Mouse (Mus musculus) gastrocnemius, postnatal 10 days (tissue): ENCODE results near the gene Matn1. TPM values are rescaled to one million over a fixed set of nuclear protein-coding genes. Genes with fewer than 3 reads are reported as not detected.

ENCODE experiments used
- DNase-seq: peaks from one replicate; pipeline ENCODE4 v3.0.0; 2021; ENCODE audit warnings: mixed read lengths
- long read RNA-seq, 2 experiments: library from polyadenylated mRNA; stranded (forward); transcript quantifications; one replicate each; pipeline ENCODE4 v2.0.0; 2021
- total RNA-seq, 2 experiments: library from RNA; stranded (reverse); gene quantifications; 2 replicates each; pipeline ENCODE4 v1.2.3; 2021

Gene Matn1
- total RNA-seq, result under 1 TPM in 1 of 2 experiments, not detected in 1; 0.16 TPM
- long read RNA-seq, experiment 1, result 0 reads
- long read RNA-seq, experiment 2, result 0 reads

DNA sequence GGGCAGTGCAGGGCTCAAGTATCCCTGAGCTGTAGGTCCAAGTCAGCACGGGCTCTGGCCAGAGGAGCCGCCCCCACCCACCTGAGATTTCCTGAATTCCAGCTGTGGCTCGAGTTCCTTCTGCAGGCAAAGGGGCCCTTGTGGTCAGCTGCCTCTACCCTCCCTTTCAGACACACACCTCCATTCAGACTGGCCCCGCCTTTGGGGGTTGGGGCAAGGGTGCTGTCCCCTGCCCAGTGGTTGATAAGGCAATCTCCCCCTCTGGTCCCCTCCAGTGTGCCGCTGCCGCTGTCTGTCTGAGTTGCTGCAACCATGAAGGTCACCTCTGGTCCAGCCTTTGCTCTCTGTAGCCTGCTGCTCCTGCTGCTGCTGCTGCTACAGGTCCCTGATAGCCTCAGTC, at the start of gene Matn1:
Gene Matn1 (plus strand): TSS at position 274 of the 400 bp plus-strand sequence.
- no peak for DNase-seq

DNA sequence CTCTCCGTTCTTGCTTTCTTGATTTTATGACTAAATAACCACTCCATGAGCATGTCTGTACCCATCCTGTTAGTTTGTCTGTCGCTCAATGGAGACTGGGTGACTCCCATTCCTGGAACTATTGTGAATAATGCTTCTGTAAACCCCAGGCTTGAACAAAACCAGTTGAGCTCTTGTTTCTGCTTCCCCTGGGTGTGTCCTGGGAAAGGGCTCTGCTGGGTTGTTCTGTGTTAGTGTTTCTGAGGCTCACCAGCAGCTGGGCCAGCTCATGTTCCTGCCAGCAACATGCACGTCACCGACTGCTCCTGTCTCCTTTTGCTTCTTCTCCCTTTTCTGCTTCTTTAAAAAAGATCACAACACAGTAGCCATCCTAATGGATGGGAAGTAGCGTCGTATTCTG, 48.5 kb upstream of the Matn1 start:
- DNase-seq, result no peak

DNA sequence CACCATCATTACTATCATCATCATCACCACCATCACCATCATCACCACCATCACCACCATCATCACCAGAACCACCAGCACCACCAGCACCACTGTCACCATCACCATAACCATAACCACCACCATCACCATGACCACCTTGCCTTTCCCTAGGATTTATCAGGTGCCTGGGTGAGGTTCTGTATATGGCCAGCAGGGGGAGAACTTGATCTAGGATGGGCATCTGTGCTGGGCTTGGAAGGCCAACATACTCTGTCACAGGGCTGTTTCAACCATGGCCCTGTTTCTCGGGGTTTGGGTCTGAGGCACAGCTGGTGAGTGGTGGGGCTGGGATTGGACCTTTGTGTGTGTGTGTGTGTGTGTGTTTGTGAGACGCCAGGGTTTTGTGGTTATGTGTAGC, 47.8 kb upstream of the Matn1 start:
- DNase-seq, result peak; percentile 50

DNA sequence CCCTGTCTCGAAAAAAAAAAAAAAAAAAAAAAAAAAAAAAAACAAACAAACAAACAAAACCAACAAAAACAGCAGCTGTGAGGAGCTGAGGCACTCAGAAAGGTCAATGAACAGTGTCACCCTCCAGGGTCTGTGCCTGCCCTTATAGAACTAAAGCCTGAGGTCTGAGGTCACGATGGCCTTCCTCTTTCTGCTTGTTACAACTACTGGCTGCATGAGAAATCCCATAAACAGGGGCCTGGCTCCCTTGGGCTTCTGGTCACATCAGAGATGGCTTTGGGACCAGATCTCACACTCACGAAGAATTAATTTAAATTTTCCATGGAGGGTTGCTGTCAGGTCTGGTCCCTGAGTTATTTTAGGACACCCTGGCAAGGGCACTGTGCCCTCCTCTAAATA, 44.8 kb upstream of the Matn1 start:
- DNase-seq, result no peak

DNA sequence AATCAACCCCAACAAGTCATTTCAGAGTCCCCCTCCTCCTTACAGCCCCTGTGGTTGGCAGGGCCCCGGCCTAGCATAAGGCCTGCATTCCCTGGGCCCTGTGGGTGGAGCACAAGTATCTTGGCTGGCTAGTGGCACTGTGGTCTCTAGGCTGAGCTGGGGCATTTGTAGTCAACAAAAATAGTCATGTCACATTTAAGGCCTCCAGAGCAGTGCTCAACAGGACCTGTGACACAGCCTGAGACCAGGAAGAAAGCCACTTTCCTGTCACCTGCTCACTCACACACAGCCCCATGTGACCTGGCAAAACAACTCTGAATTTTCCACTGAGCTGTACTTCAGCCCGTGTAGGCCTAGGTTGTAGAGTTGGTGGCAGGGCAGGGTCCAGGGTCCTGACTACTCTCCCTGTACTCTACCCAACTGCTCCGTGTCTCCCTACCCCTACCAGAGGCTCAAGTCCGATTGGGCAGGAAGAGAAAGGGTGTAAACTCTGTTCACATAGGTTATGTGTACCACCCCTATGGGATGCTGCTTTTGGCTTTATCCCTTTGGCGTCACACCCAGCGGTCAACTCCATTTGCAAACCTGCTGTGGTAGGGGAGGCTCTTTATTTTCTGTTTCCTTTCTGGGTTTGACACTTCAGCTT, 44.3 kb upstream of the Matn1 start:
- no peak for DNase-seq

DNA sequence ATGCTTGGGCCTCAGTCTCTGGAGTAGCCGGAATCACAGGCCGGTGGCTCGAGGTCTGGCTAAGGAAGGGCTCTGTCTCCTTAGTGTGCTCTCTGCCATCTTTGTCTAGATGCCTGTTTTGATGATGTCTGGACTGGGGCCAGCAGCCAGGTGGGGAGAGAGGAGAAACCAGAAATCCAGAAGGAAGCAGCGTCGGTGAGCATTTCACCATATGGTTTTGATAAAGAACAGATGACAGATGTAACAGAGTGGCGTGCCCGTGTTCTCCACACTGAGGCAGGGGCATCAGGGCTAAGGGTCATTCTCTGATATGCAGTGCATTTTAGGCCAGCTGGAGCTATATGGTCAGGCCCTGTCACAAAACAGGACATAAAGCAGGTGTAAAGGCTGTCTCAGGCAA, 43.4 kb upstream of the Matn1 start:
- DNase-seq, result no peak

DNA sequence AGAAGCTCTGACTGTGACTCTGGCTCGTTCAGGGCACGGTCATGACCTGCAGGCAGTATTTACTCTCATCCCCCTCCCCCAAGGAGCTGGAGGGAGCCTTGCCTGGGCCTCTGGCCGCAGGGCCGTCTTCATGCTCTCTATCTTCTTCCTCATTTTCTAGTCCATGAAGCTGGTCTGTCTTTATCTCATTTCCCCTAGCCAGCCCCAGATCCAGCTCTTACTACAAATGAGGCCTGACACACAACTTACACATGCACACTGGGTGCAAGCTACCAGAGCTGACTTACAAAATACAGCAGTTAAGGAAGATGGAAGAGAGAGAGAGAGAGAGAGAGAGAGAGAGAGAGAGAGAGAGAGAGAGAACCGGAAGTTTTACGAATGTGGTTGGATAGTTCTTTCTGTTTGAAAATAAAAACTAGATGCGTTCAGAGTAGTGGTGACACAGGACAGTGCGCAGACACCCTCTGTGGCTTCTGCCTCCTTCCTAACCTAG, 41.9 kb upstream of the Matn1 start:
- no peak for DNase-seq

DNA sequence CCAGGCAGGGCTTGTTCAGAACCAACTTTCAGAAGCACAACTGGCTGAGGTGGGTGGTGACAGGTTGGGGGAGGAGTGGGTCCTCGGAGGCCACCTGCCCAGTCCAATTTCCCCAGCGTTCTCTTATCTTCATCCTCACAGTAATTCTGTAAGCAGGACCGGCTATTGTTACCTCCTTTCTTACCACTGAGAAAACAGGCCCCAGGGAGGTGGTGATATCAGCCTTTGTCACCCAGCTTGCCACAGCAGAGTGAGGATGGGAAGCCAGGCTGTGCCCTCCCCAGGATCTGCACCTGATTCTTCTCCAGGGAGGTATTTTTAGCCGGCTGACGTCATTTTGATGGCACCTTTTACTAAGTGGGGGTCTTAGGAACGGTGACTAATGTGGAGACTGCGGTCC, 39.2 kb upstream of the Matn1 start:
- no peak for DNase-seq

DNA sequence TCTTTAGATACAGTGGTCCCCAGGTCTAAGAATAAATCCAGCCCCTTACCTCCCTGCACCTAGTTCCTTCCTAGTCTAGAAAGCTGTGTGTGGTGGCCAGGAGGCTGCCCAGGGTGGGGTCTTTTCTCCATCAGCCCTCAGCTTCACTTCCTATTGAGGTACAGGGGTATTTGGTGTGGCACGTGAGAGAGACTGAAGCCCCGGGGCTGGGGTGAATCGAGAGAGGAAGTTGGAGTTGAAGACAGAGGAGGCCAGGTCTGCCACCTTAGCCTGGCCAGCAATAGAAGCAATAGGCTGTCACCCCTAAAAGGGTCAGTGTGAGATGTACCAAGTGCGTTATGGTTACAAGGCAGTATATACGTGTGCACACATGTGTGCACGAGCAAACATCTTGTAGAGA, 38.3 kb upstream of the Matn1 start:
- no peak for DNase-seq

DNA sequence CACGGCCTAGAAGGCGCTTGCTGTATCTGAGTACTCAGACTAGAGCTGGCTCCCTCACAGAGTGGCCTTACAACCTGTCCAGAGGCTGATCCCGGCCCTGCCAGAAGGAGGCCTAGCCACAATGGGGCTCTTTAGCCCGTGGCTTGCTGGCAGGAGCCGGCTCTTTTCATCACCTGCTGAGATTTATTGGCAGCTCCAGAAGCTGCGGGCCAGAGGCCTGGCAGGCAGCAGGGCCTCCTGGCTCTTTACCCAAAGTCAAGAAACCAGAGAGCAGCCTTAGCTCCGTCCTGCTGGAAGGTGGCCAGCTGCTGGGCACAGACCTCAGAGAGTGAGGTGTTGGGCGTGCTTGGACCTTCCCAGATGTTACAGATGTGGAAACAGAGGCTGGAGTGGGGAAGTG, 37.9 kb upstream of the Matn1 start:
- peak; percentile 83 for DNase-seq

DNA sequence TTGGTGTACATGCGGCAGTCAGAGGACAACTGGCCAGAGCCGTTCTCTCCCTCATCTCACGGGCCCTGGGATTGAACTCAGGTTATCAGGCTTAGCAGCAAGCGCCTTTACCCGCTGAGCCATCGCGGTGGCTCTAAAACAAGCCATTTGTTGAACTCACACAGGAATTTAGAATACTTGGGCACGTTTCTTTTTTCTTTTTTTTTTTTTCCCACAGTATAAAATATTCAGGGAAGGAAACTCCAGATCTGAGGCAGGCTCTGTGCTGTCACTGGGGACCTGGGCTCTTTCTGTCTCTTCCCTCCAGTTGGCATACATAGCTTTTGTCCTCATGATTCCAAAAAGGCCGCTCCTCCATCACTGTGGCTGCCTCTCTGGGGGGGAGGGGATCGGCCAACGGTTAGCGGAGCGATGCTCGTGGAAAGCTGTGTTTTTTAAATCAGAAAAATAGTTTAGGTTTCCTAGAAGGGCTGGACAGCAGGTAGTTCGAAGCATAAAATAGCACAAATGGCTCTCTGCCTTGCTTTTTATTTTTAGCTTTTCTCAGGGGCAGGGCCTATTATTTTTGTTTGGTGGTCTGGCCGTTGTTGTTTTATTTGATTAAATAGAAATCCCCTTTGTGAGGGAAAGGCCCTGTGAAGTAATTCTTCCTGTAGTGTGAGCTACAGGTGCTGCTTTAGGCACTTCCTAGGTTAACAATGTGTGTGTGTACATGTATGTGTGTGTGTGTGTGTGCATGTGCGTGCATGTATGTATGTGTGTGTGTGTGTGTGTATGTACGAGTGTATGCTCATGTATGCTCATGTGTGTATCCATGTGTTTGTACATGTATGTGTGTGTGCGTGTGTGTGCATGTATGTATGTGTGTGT, 36.8 kb upstream of the Matn1 start:
- DNase-seq, result no peak

DNA sequence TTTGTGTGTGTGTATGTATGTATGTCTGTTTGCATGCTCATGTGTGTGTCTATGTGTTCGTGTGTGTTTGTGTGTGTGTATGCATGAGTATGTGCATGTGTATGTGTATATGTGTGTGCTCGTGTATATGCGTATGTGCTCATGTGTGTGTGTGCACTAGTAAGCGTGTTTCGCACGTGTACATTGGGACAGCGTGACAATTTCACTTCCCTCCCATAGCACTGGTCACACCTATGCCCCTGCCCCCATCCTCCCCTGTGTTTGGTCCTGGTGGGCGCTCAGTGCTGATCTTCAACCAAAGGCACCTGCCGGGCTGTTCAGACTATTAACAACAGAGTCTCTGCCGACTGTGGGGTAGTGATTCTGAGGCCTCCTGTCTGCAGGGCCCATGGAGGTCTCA, 36.1 kb upstream of the Matn1 start:
- no peak for DNase-seq

DNA sequence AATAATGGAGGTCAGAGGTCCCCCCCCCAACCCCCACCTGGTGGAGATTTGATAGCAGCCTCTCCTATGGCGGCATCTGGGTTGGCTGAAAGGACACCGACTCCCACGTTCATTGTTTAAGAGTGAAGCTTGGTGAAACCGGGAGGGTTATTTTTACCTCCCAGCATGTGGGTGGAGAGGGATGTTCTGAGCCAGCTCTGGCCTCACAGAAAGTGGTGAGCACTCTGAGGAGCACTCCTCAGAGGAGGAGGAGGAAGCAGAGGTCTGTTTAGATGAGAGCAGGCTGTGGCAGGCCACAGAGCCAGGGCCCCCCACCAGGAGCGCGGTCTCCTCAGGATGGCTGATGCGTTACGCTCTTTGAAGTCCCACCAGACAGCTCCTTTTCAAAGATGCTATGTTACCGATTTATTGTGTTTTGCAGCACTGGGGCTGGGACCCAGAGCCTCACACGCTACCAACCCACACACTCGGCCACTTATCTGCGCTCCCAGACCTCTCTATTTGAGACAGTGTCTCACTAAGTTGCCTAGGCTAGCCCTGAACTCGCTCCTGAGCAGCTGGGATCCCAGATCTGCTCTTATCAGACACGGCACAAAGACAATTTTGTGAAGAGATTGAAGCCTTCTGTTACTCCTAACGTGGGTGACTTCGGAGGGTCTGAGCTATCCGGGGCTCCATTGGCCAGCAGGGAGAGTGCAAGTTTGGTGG, 34.9 kb upstream of the Matn1 start:
- DNase-seq, result no peak

DNA sequence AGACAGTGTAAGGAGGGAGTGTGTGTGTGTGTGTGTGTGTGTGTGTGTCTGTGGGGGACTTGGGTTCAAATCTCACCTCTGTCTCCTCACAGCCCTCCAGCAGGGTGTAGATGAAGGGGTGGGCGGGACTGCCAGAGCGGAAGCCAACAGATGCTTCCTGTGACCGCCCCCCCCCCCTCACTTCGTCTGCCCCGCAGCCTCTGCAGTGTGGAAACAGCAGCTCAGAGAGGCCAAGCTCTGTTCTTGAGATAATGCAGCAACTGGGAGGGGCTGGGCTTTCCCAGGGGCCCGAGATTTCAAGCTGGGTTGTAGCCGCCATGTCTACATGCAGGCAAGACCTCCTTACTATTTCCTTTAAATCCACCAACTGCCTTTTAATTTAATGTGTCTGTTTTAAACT, 33.5 kb upstream of the Matn1 start:
- no peak for DNase-seq

DNA sequence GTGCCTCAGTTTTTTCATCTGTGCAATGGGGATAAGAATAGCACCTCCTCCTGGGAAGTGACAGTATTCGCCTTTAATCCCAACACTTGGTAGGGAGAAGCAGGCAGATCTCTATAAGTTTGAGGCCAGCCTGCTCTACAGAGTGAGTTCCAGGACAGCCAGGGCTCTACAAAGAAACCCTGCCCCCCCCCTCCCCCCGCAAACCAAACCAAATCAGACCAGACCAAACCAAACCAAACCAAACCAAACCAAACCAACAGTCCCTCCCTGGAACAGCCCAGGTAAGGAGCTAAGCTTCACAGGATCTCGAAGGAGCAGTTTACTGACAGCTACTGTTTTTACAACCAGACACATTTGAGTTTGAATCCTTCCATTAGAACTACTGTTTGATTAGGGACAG, 31.6 kb upstream of the Matn1 start:
- DNase-seq, result no peak

DNA sequence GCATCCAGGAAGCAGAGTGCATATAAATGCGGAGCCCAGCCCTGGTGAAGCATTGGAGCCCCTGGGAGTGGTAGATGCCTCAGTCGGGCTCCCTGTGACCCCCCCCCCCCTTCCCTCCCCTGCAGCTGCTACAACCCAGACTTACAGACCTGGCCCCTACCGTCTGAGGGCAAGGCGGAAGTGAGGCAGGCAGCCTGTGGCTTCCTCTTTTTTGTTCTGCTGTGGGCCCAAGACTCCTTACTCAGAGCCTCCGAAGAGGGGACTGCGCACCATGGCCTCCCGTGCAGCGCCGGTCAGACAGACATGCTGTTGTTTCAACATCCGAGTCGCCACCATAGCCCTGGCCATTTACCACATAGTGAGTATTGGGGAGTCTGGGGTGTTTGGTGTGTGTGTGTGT, 31.1 kb upstream of the Matn1 start, which contains the start of gene Laptm5:
Gene Laptm5 (plus strand): TSS at position 49 of the 400 bp plus-strand sequence.
- no peak for DNase-seq

DNA sequence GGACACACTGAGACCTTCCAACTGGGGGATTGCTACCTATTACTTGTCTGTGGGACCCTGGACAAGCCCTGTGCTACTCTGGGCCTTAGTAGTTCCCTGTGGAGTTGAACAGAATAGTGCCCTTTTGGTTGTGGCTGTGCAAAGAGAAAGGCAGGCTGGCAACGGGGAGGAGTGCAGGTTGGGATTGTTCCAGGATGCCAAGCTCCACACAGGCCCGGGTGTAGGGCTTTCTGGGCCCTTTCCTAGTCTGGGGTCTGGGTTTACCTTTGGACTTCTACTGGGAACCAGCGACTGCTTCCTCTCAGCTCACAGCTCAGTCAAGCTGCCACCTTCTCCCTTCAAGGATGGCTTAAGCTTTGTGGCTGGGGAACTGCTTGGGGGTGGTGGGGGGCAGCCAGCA, 30.7 kb upstream of the Matn1 start:
- no peak for DNase-seq

DNA sequence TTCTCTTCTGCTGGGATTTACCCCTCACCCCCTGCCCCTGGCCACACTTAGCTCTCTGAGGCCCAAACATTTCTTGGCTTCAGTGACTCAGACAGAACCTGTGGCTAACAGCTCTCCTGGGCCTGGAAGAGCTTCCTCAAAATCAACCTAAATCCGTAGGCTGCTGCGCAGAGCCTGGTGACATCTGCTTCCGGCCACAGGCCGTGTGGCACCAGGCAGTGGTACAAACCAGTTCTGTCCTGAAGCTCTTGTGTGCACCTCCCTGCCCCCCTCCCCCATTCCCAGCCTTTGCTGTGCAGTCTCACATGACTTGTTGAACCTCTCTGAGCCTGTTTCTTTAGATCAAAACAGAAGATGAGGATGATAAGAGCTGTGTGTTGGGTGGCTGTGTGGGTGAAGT, 30.2 kb upstream of the Matn1 start:
- DNase-seq, result no peak

DNA sequence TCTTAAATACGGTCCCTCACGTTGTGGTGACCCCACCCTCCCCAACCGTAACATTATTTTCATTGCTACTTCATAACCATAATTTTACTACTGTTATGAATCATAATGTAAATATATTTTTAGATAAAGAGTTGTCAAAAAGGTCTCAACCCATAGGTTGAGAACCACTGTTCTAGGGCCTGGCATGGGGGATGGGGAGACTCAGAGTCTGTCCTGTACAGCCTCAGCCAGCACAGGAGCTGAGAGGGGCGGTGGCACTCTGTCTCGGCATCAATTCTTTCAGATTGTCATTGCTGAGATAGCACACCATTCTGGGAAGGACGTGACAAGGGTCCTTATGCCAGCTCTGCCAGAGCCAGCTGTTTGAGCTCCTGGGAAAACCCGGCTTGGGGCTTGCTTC, 29.7 kb upstream of the Matn1 start:
- no peak for DNase-seq

DNA sequence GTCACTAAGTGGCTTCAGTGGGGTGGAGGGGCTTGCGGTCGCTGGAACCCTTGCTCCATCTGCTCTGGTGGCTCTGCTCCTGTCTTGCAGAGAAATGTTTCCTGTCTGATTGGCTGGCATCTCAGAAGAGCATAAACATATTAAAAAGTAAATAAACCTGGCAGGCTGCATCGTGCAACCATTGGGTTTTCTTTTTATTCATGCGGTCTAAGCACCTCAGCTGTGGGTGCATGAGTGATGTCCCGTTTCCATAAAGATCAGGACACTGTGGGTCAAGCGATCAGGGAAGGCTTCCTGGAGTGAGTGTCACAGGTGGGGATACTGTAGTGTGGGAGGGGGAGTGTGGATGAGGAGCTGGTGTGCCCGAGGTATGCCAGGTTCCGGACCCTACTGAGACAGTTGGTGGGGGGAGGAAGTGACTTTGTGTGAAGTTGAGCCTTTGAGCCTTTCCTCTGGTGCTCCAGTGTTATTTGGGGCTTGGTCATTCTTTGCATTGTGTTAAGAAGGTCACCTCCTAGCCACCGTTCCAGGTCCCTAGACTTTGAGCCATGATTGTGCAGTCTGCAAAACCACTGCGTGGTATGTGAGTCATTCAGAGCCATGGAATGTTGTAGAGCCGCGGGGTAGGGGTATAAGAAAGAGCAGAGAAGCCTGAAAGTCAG, 29.0 kb upstream of the Matn1 start:
- DNase-seq, result no peak

DNA sequence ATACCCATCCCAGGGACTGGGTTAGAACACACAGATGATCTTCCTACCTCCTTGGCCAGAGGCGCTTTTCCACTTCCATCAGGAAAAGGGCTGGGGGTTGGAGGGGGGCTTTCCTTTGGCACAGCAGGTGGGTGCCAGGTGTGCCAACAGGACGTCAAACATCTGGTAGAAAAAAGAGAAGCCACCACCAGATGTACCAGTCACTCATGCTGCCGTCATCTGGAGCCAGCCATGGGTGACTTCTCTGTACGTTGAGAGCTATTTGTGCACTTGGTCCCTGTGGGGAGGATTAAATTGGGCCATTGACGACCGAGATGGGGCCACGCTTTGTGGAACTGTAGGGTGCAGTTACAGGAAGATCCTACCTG, 28.5 kb upstream of the Matn1 start:
- no peak for DNase-seq

DNA sequence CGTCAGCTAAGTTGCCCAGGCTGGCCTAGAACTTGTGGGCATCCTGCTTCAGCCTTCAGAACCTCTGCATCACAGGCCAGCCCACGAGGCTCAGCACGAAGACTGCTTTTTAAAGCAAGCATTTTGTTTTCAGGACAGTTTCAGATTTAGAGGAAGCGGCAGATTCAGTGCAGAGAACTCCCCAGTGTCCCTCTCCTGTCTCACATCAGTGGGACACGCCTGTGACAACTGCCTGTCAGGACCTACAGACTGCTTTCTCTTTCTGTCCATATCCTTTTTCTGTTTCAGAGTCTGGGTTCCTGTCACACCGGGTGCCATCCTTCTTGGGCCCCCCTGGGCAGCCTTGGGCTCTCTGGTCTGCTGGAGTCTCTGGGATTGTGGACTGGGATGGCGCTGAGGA, 27.5 kb upstream of the Matn1 start:
- DNase-seq, result no peak

DNA sequence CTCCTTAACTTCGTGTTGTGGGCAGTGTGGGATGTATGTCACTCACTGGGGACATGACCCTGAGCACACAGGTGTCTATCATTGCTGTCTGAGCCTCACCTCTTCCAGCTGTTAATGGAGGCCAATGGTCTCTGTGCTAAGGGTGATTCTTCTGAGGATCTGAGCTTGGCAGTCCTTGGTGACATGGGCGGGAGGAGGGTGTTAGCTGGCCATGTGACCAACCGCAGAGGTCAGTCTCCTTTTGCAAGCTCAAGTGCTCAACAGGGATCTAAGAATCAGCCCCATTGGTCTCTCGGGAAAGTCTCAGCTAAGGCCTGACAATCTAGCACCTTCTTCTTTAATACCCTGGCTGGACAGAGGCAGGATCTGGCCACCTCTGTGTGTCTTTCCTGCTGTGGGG, 26.6 kb upstream of the Matn1 start:
- DNase-seq, result no peak
